Mouse (Mus musculus) forebrain, embryonic 15.5 days (tissue): ENCODE measurements around the gene Gga1. TPM values are rescaled to one million over a fixed set of nuclear protein-coding genes. Genes with fewer than 3 reads are reported as not detected.
"Not testable (repeated sequence)": the region's sequence is repeated elsewhere in the genome, so short reads cannot be mapped to it uniquely, and the experiment has no call there.

Source experiments
- ATAC-seq: fragments of 200-750 bp; cut with Nextera tagmentation; replicated peaks from 2 replicates; pipeline ENCODE4 v1.8.0; 2017; ENCODE audit warnings: mild to moderate bottlenecking, moderate TSS enrichment, moderate library complexity
- H3K27ac ChIP-seq: fragments of 300-500 bp; sonication (generic); replicated peaks from 2 replicates; pipeline ENCODE4 v1.5.1; 2015; ENCODE audit warnings: mild to moderate bottlenecking, inconsistent platforms
- H3K27me3 ChIP-seq: fragments of 300-500 bp; sonication (generic); 2 replicates; pipeline ENCODE4 v1.6.1; 2015; ENCODE audit warnings: inconsistent platforms
- H3K36me3 ChIP-seq: fragments of 300-500 bp; sonication (generic); 2 replicates; pipeline ENCODE4 v1.6.1; 2015; ENCODE audit warnings: mild to moderate bottlenecking, inconsistent platforms
- H3K4me1 ChIP-seq: fragments of 300-500 bp; sonication (generic); 2 replicates; pipeline ENCODE4 v1.6.1; 2015; ENCODE audit warnings: inconsistent platforms
- H3K4me2 ChIP-seq: fragments of 300-500 bp; sonication (generic); replicated peaks from 2 replicates; pipeline ENCODE4 v1.6.1; 2015; ENCODE audit warnings: mild to moderate bottlenecking, inconsistent platforms
- H3K4me3 ChIP-seq: fragments of 300-500 bp; sonication (generic); 2 replicates; pipeline ENCODE4 v1.5.1; 2015; ENCODE audit warnings: mild to moderate bottlenecking, inconsistent platforms
- H3K9ac ChIP-seq: fragments of 300-500 bp; sonication (generic); replicated peaks from 2 replicates; pipeline ENCODE4 v1.6.1; 2015; ENCODE audit warnings: mild to moderate bottlenecking, inconsistent platforms
- H3K9me3 ChIP-seq: fragments of 300-500 bp; sonication (generic); 2 replicates; pipeline ENCODE4 v1.6.1; 2016; ENCODE audit warnings: inconsistent platforms
- WGBS: fragments of 180-500 bp; shearing (Covaris S2); methylation state at CpG from one replicate; pipeline ENCODE4 v1.1.7; 2015; ENCODE audit warnings: mixed read lengths; 5-methylcytosine and 5-hydroxymethylcytosine counted together
- polyA plus RNA-seq: library from polyadenylated mRNA; unstranded; fragments of >200 nt; fragmentation: Nextera tagmentation; extraction: Ambion mirVana; gene quantifications from 2 replicates; pipeline ENCODE4 v1.2.1, GENCODE M21; 2015

Gene Gga1
- polyA plus RNA-seq, 1 experiment from 2014 or later: 60.3 TPM

- H3K9me3 ChIP-seq, H3K4me2 ChIP-seq, H3K4me3 ChIP-seq, H3K36me3 ChIP-seq, ATAC-seq, H3K9ac ChIP-seq, H3K27ac ChIP-seq: not testable (repeated sequence)
- WGBS: 78% methylated on average over 7 of the region's 7 CpGs
- Histone ChIP-seq H3K4me1 (peaks cover 18% of the 10 kb centered on the region), H3K27me3 (peaks cover 22% of the 10 kb centered on the region)
Observed at GRCm38 (mm10) chr15:78846805-78847204, 30.2 kb upstream of the Gga1 start.

GRCm38 (mm10) chr15:78848467-78848866 is 28.5 kb upstream of the Gga1 start:
- Histone ChIP-seq H3K36me3 (no peaks in the 10 kb centered on the region), H3K4me1 (0 out of 2 replicates have a peak, but pooled peaks cover 8% of the 10 kb centered on the region), H3K9me3 (no peaks in the 10 kb centered on the region), H3K4me2 (no peak overlapping the region), H3K4me3 (no peak overlapping the region), H3K9ac (no peak overlapping the region), H3K27ac (no peak overlapping the region), H3K27me3 (peaks cover 12% of the 10 kb centered on the region)
- ATAC-seq: no peak
- 25% methylated on average over 5 of the region's 5 CpGs for WGBS

GRCm38 (mm10) chr15:78849485-78849884 is 27.5 kb upstream of the Gga1 start:
- H3K4me1 ChIP-seq: 0 out of 2 replicates have a peak, but pooled peaks cover 8% of the 10 kb centered on the region
- H3K9me3 ChIP-seq: no peaks in the 10 kb centered on the region
- H3K36me3 ChIP-seq: no peaks in the 10 kb centered on the region
- 92% methylated on average over 12 of the region's 12 CpGs for WGBS
- H3K4me2 ChIP-seq: no peak overlapping the region
- peaks cover 2% of the 10 kb centered on the region; the same call in 1 of the 2 replicates for H3K27me3 ChIP-seq
- no peak for ATAC-seq
- no peak overlapping the region for H3K9ac ChIP-seq
- no peak overlapping the region for H3K4me3 ChIP-seq
- H3K27ac ChIP-seq: no peak overlapping the region

GRCm38 (mm10) chr15:78850059-78850824 is 26.7 kb upstream of the Gga1 start:
- H3K4me2 ChIP-seq: no peak overlapping the region
- no peak overlapping the region for H3K4me3 ChIP-seq
- H3K9ac ChIP-seq: no peak overlapping the region
- 68% methylated on average over 15 of the region's 15 CpGs for WGBS
- H3K27ac ChIP-seq: no peak overlapping the region
- no peaks in the 10 kb centered on the region for H3K9me3 ChIP-seq
- no peaks in the 10 kb centered on the region for H3K27me3 ChIP-seq
- no peaks in the 10 kb centered on the region for H3K36me3 ChIP-seq
- 0 out of 2 replicates have a peak, but pooled peaks cover 2% of the 10 kb centered on the region for H3K4me1 ChIP-seq
- ATAC-seq: no peak

- 80% methylated on average over 6 of the region's 6 CpGs for WGBS
- no peak for ATAC-seq
- H3K9me3 ChIP-seq: no peaks in the 10 kb centered on the region
- no peak overlapping the region for H3K27ac ChIP-seq
- H3K36me3 ChIP-seq: no peaks in the 10 kb centered on the region
- no peak overlapping the region for H3K4me2 ChIP-seq
- no peak overlapping the region for H3K4me3 ChIP-seq
- no peaks in the 10 kb centered on the region for H3K27me3 ChIP-seq
- no peak overlapping the region for H3K9ac ChIP-seq
- H3K4me1 ChIP-seq: no peaks in the 10 kb centered on the region
Observed at GRCm38 (mm10) chr15:78850944-78851343, 26.0 kb upstream of the Gga1 start.

- Histone ChIP-seq H3K4me3 (no peak overlapping the region), H3K27ac (no peak overlapping the region), H3K9ac (no peak overlapping the region), H3K27me3 (no peaks in the 10 kb centered on the region), H3K9me3 (no peaks in the 10 kb centered on the region), H3K4me2 (peak overlapping the region; percentile 22; the same call in 1 of the 2 replicates), H3K4me1 (no peaks in the 10 kb centered on the region), H3K36me3 (no peaks in the 10 kb centered on the region)
- peak; percentile 75 for ATAC-seq
- WGBS: 16% methylated on average over 13 of the region's 13 CpGs
Observed at GRCm38 (mm10) chr15:78851505-78852153, 25.4 kb upstream of the Gga1 start.

- H3K27me3 ChIP-seq: no peaks in the 10 kb centered on the region
- H3K9ac ChIP-seq: no peak within 1 kb of the TSS
- H3K9me3 ChIP-seq: no peaks in the 10 kb centered on the region
- H3K27ac ChIP-seq: no peak within 1 kb of the TSS
- H3K36me3 ChIP-seq: no peaks in the 10 kb centered on the region
- WGBS: 82% methylated on average over 8 of the region's 8 CpGs
- no peaks in the 10 kb centered on the region for H3K4me1 ChIP-seq
- no peak for ATAC-seq
- H3K4me2 ChIP-seq: no peak within 1 kb of the TSS
- H3K4me3 ChIP-seq: no peak within 1 kb of the TSS
Observed at GRCm38 (mm10) chr15:78855303-78855965, 21.6 kb upstream of the Gga1 start, which contains the start of gene Lgals2. Gene Lgals2 (minus strand): TSS chr15:78855529.

- ATAC-seq: no peak
- H3K4me2 ChIP-seq: no peak overlapping the region
- no peaks in the 10 kb centered on the region for H3K36me3 ChIP-seq
- H3K27ac ChIP-seq: no peak overlapping the region
- H3K27me3 ChIP-seq: no peaks in the 10 kb centered on the region
- H3K9ac ChIP-seq: no peak overlapping the region
- WGBS: 66% methylated on average over 7 of the region's 7 CpGs
- no peak overlapping the region for H3K4me3 ChIP-seq
- H3K4me1 ChIP-seq: no peaks in the 10 kb centered on the region
- H3K9me3 ChIP-seq: no peaks in the 10 kb centered on the region
Observed at GRCm38 (mm10) chr15:78857009-78857408, 20.0 kb upstream of the Gga1 start.

GRCm38 (mm10) chr15:78859311-78859710 is 17.7 kb upstream of the Gga1 start:
- Histone ChIP-seq H3K4me3 (no peak overlapping the region), H3K27me3 (no peaks in the 10 kb centered on the region), H3K27ac (no peak overlapping the region), H3K4me2 (no peak overlapping the region), H3K36me3 (no peaks in the 10 kb centered on the region), H3K9me3 (no peaks in the 10 kb centered on the region), H3K4me1 (no peaks in the 10 kb centered on the region), H3K9ac (no peak overlapping the region)
- no peak for ATAC-seq
- WGBS: 85% methylated on average over 4 of the region's 4 CpGs

- Histone ChIP-seq H3K27me3 (no peaks in the 10 kb centered on the region), H3K4me2 (no peak overlapping the region), H3K4me1 (no peaks in the 10 kb centered on the region), H3K9me3 (no peaks in the 10 kb centered on the region), H3K9ac (no peak overlapping the region), H3K4me3 (no peak overlapping the region), H3K27ac (no peak overlapping the region), H3K36me3 (no peaks in the 10 kb centered on the region)
- ATAC-seq: no peak
- 83% methylated on average over 6 of the region's 6 CpGs for WGBS
Observed at GRCm38 (mm10) chr15:78859714-78860113, 17.3 kb upstream of the Gga1 start.

- Histone ChIP-seq H3K4me2 (no peak overlapping the region), H3K4me1 (no peaks in the 10 kb centered on the region), H3K9ac (no peak overlapping the region), H3K27ac (no peak overlapping the region), H3K36me3 (no peaks in the 10 kb centered on the region), H3K4me3 (no peak overlapping the region), H3K9me3 (no peaks in the 10 kb centered on the region), H3K27me3 (no peaks in the 10 kb centered on the region)
- no peak for ATAC-seq
- WGBS: 90% methylated on average over 5 of the region's 5 CpGs
Observed at GRCm38 (mm10) chr15:78862280-78862679, 14.7 kb upstream of the Gga1 start.

GRCm38 (mm10) chr15:78863154-78863553 is 13.8 kb upstream of the Gga1 start:
- Histone ChIP-seq H3K4me2 (no peak overlapping the region), H3K27me3 (no peaks in the 10 kb centered on the region), H3K4me3 (no peak overlapping the region), H3K9ac (no peak overlapping the region), H3K27ac (no peak overlapping the region), H3K4me1 (no peaks in the 10 kb centered on the region), H3K36me3 (no peaks in the 10 kb centered on the region), H3K9me3 (no peaks in the 10 kb centered on the region)
- 45% methylated on average over 2 of the region's 2 CpGs for WGBS
- ATAC-seq: no peak
